Mouse (Mus musculus) limb, embryonic 14.5 days (tissue): ENCODE results near the gene Tsen15. TPM values are rescaled to one million over a fixed set of nuclear protein-coding genes. Genes with fewer than 3 reads are reported as not detected.

Source experiments
- ATAC-seq: fragments of 200-750 bp; cut with Nextera tagmentation; 2 replicates; pipeline ENCODE4 v1.8.0; 2017; ENCODE audit warnings: low read depth, moderate number of reproducible peaks, moderate TSS enrichment; ENCODE audit not compliant: low FRiP score
- DNase-seq: peaks from one replicate; pipeline ENCODE4 v3.0.0-alpha.2; 2015; ENCODE audit warnings: low spot score
- H3K27ac ChIP-seq: fragments of 300-500 bp; sonication (generic); replicated peaks from 2 replicates; pipeline ENCODE4 v1.5.1; 2014; ENCODE audit warnings: low read depth, mild to moderate bottlenecking, low read length, moderate library complexity, mixed read lengths
- H3K27me3 ChIP-seq: fragments of 300-500 bp; sonication (generic); 2 replicates; pipeline ENCODE4 v1.6.1; 2014; ENCODE audit warnings: low read length, mixed read lengths; ENCODE audit not compliant: control insufficient read depth, insufficient read depth
- H3K36me3 ChIP-seq: fragments of 300-500 bp; sonication (generic); 2 replicates; pipeline ENCODE4 v1.6.1; 2014; ENCODE audit warnings: mild to moderate bottlenecking, low read length, moderate library complexity, mixed read lengths; ENCODE audit not compliant: control insufficient read depth, insufficient read depth
- H3K4me1 ChIP-seq: fragments of 300-500 bp; sonication (generic); 2 replicates; pipeline ENCODE4 v1.6.1; 2014; ENCODE audit warnings: antibody characterized with exemption, low read length, mixed read lengths; ENCODE audit not compliant: control insufficient read depth, insufficient read depth
- H3K4me2 ChIP-seq: fragments of 300-500 bp; sonication (generic); replicated peaks from 2 replicates; pipeline ENCODE4 v1.6.1; 2014; ENCODE audit warnings: low read depth, mild to moderate bottlenecking, low read length, moderate library complexity; ENCODE audit not compliant: severe bottlenecking
- H3K4me3 ChIP-seq: fragments of 300-500 bp; sonication (generic); replicated peaks from 2 replicates; pipeline ENCODE4 v1.5.1; 2014; ENCODE audit warnings: low read length
- H3K9ac ChIP-seq: fragments of 300-500 bp; sonication (generic); 2 replicates; pipeline ENCODE4 v1.6.1; 2014; ENCODE audit warnings: mild to moderate bottlenecking, low read depth, low read length, moderate library complexity; ENCODE audit not compliant: severe bottlenecking
- H3K9me3 ChIP-seq: fragments of 300-500 bp; sonication (generic); 2 replicates; pipeline ENCODE4 v1.6.1; 2016; ENCODE audit warnings: low read length; ENCODE audit not compliant: control insufficient read depth
- POLR2A ChIP-seq: fragments of 200-500 bp; IDR thresholded peaks from 2 replicates; pipeline ENCODE4 v1.8.0; 2012; ENCODE audit warnings: inconsistent platforms, mild to moderate bottlenecking, moderate library complexity, borderline replicate concordance; ENCODE audit not compliant: insufficient read depth, insufficient read length; ENCODE audit errors: extremely low read depth
- WGBS: fragments of 180-500 bp; shearing (Covaris S2); extraction: QIAGEN DNeasy Blood & Tissue Kit; methylation state at CpG from one replicate; pipeline ENCODE4 v1.1.7; 2014; 5-methylcytosine and 5-hydroxymethylcytosine counted together
- polyA plus RNA-seq, 2 experiments: library from polyadenylated mRNA; depleted of rRNA in 1 of 2; stranded (reverse) in 1 of 2; unstranded in 1 of 2; fragments of >200 nt; fragmentation: Nextera tagmentation in 1 of 2; extraction: Ambion mirVana in 1 of 2; gene quantifications; 2 replicates each; pipeline versions ENCODE4 v1.2.1 to v1.2.3; 2012 to 2014

Tsen15 gene
- polyA plus RNA-seq, 2 experiments = 66.3 to 85.0 TPM

GRCm38 (mm10) chr1:152410657-152411056, 24.2 kb upstream of the Tsen15 start:
- WGBS = 88% methylated on average over 3 of the region's 3 CpGs
- H3K4me3 ChIP-seq = no peak overlapping the region
- TF ChIP-seq POLR2A = no peak
- H3K4me2 ChIP-seq = no peak overlapping the region
- ATAC-seq (no peak), DNase-seq (no peak)
- H3K9me3 ChIP-seq = 0 out of 2 replicates have a peak, but pooled peaks cover 5% of the 10 kb centered on the region
- H3K36me3 ChIP-seq = no peaks in the 10 kb centered on the region
- no peaks in the 10 kb centered on the region for H3K27me3 ChIP-seq
- H3K4me1 ChIP-seq = peaks cover 7% of the 10 kb centered on the region; the same call in 1 of the 2 replicates
- H3K27ac ChIP-seq = no peak overlapping the region
- no peak overlapping the region for H3K9ac ChIP-seq

GRCm38 (mm10) chr1:152409356-152409755, 22.9 kb upstream of the Tsen15 start:
- DNase-seq (peak; percentile 36), ATAC-seq (no peak)
- Histone ChIP-seq H3K27ac (no peak overlapping the region), H3K4me3 (no peak overlapping the region), H3K4me1 (peaks cover 5% of the 10 kb centered on the region; the same call in 1 of the 2 replicates), H3K9me3 (0 out of 2 replicates have a peak, but pooled peaks cover 5% of the 10 kb centered on the region), H3K4me2 (no peak overlapping the region), H3K9ac (no peak overlapping the region), H3K27me3 (no peaks in the 10 kb centered on the region), H3K36me3 (no peaks in the 10 kb centered on the region)
- WGBS = 69% methylated on average over 4 of the region's 4 CpGs
- TF ChIP-seq POLR2A = no peak

DNA sequence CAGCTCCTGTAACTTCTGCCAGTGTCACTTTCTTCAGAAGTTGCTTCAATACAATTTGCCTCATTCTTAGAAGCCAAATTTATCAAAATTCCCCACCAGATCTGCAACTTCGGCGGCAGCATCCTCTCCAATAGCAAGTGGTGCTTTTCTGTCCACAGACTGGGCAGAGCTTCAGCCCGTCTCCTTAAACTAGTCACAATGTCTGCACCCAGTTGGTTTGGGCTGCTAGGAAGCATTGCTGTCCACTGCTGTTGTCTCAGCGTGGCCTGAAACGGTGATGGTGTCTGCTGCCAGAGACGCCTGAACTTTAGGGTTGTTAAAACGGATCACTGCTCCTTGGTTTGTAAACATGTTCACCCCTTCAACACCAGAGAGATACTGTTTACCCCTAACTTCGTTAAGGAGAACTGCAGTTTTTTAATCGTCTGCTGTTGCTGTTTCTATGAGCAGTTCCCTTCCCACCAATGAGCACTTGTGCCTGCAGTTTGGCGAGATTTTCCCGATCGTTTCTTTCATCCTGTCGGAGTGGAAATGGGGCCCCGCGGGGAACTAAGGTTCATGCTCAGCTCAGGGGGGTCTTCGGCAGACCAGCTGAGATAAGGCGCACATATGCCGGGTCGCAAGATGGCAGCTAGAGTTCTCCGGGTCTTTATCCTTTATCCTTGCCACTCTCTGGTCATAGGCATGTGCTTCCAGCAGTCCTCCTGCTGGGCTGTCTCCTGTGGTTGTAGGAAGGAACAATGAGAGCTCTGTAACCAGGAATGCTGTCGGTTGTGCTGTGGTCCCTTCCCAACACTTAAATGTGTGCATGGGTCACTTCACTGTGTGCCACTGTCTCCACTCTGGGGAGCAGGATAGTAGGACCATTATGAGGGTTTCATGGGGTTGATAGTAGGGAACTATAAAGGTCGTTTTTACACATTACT, 20.8 kb upstream of the Tsen15 start:
- ATAC-seq (peak; percentile 23; the same call in 1 of the 2 replicates), DNase-seq (peak; percentile 21)
- Histone ChIP-seq H3K27ac (peak overlapping the region; percentile 2; the same call in 1 of the 2 replicates), H3K36me3 (no peaks in the 10 kb centered on the region), H3K4me2 (peak overlapping the region; percentile 33), H3K4me3 (peak overlapping the region; percentile 12; the same call in 1 of the 2 replicates), H3K9ac (no peak overlapping the region), H3K4me1 (0 out of 2 replicates have a peak, but pooled peaks cover 5% of the 10 kb centered on the region), H3K9me3 (0 out of 2 replicates have a peak, but pooled peaks cover 3% of the 10 kb centered on the region), H3K27me3 (no peaks in the 10 kb centered on the region)
- no peak for TF ChIP-seq POLR2A
- WGBS = 32% methylated on average over 22 of the region's 22 CpGs

GRCm38 (mm10) chr1:152400556-152401540, 14.4 kb upstream of the Tsen15 start:
- DNase-seq = no peak
- Histone ChIP-seq H3K9ac (peak overlapping the region; percentile 72), H3K27me3 (peaks cover 8% of the 10 kb centered on the region; the same call in 1 of the 2 replicates), H3K27ac (peak overlapping the region; percentile 55; the same call in 1 of the 2 replicates), H3K4me2 (peak overlapping the region; percentile 95), H3K36me3 (no peaks in the 10 kb centered on the region), H3K9me3 (no peaks in the 10 kb centered on the region), H3K4me1 (peaks cover 10% of the 10 kb centered on the region; the same call in 1 of the 2 replicates), H3K4me3 (peak overlapping the region; percentile 70)
- 0 out of 2 replicates have a peak, but pooled peaks have one; percentile 38 for ATAC-seq
- no peak for TF ChIP-seq POLR2A
- 17% methylated on average over 14 of the region's 14 CpGs for WGBS
